Mouse (Mus musculus) heart, postnatal 10 days (tissue): Measurements from ENCODE around the gene Gemin4. TPM values are rescaled to one million over a fixed set of nuclear protein-coding genes. Genes with fewer than 3 reads are reported as not detected.

Experiments used
- DNase-seq, 2 experiments: peaks; one replicate each; pipeline ENCODE4 v3.0.0; 2021
- intact Hi-C: fragments of 180-260 bp; cut with DNase I; formaldehyde crosslinking; loops from one replicate; pipeline ENCODE4 v1.15.1; 2025
- total RNA-seq, 2 experiments: library from RNA; stranded (reverse); gene quantifications; 2 replicates each; pipeline ENCODE4 v1.2.3; 2021

Gemin4 gene
- total RNA-seq, 2 experiments from 2014 or later, result 3.1 to 5.9 TPM

GRCm38 (mm10) chr11:76167079-76167765 lies 50.2 kb downstream of the Gemin4 start:
- DNase-seq, result peak; percentile 82 to 91
- intact Hi-C loops, result loop anchor here (1.0 to 5.0 kb wide), 7 partner anchors 81 to 455 kb away; partner anchors contain the start of gene Rflnb

GRCm38 (mm10) chr11:76166657-76167056 lies 50.8 kb downstream of the Gemin4 start:
- no peak for DNase-seq
- intact Hi-C loops, result loop anchor here (1.0 to 5.0 kb wide), 7 partner anchors 80 to 454 kb away; partner anchors contain the start of gene Rflnb

Other genes starting within 250 kb of the Gemin4 start
- not detected for gene 1700016K19Rik, start 217.8 kb downstream of the Gemin4 start, total RNA-seq
- 10 to 100 TPM; 66.9 to 74.5 TPM for gene Rflnb, start 189.9 kb downstream of the Gemin4 start, total RNA-seq
- 10 to 100 TPM; 31.0 to 32.7 TPM for gene Vps53, start 38.0 kb downstream of the Gemin4 start, total RNA-seq
- gene Fam57a, start 38.0 kb downstream of the Gemin4 start, total RNA-seq, result 1 to 10 TPM; 8.0 to 8.3 TPM
- under 1 TPM in 1 of 2 experiments, not detected in 1; 0.50 TPM for gene Dbil5, start 56 bp downstream of the Gemin4 start, total RNA-seq
- gene Mrm3, start 26.1 kb upstream of the Gemin4 start, total RNA-seq, result 10 to 100 TPM; 17.4 to 19.2 TPM
- gene Glod4, start 26.1 kb upstream of the Gemin4 start, total RNA-seq, result 10 to 100 TPM; 51.3 to 53.7 TPM
- 10 to 100 TPM; 15.7 to 17.4 TPM for gene Nxn, start 181.5 kb upstream of the Gemin4 start, total RNA-seq
- gene Timm22, start 189.3 kb upstream of the Gemin4 start, total RNA-seq, result 10 to 100 TPM; 43.4 to 51.7 TPM